Mouse (Mus musculus): ENCODE data around the gene Plxnc1. TPM values are rescaled to one million over a fixed set of nuclear protein-coding genes. Genes with fewer than 3 reads are reported as not detected.

Plxnc1 gene
- polyA plus RNA-seq, 1 experiment from 2014 or later, result 7.2 TPM

- H3K4me1 ChIP-seq, result peaks cover 26% of the 10 kb centered on the region
- no peak overlapping the region for H3K27ac ChIP-seq
- no peak for ATAC-seq
- H3K36me3 ChIP-seq (ENCODE audit: poor library complexity, severe bottlenecking), result no peaks in the 10 kb centered on the region
- H3K9me3 ChIP-seq (replicated peaks), result no peaks in the 10 kb centered on the region
- no peak overlapping the region for H3K9ac ChIP-seq
- H3K27me3 ChIP-seq, result 0 out of 2 replicates have a peak, but pooled peaks cover 6% of the 10 kb centered on the region
- no peak overlapping the region for H3K4me3 ChIP-seq
- 51% methylated on average over 9 of the region's 9 CpGs for WGBS
- H3K4me2 ChIP-seq, result no peak overlapping the region
These were observed 29.9 kb upstream of the Plxnc1 start for GRCm38 (mm10) chr10:94974345-94975098.

GRCm38 (mm10) chr10:94971625-94972161 is 27.1 kb upstream of the Plxnc1 start:
- Histone ChIP-seq H3K4me3 (no peak overlapping the region), H3K4me2 (no peak overlapping the region), H3K36me3 (ENCODE audit: poor library complexity, severe bottlenecking) (no peaks in the 10 kb centered on the region), H3K27me3 (0 out of 2 replicates have a peak, but pooled peaks cover 6% of the 10 kb centered on the region), H3K4me1 (0 out of 2 replicates have a peak, but pooled peaks cover 7% of the 10 kb centered on the region), H3K9me3 (replicated peaks) (no peaks in the 10 kb centered on the region), H3K27ac (no peak overlapping the region), H3K9ac (no peak overlapping the region)
- 78% methylated on average over 3 of the region's 3 CpGs for whole genome bisulfite sequencing
- ATAC-seq, result no peak

- WGBS, result 84% methylated on average over 6 of the region's 6 CpGs
- Histone ChIP-seq H3K27me3 (no peaks in the 10 kb centered on the region), H3K27ac (no peak overlapping the region), H3K9me3 (replicated peaks) (no peaks in the 10 kb centered on the region), H3K4me3 (no peak overlapping the region), H3K9ac (no peak overlapping the region), H3K36me3 (ENCODE audit: poor library complexity, severe bottlenecking) (no peaks in the 10 kb centered on the region), H3K4me2 (no peak overlapping the region), H3K4me1 (0 out of 2 replicates have a peak, but pooled peaks cover 7% of the 10 kb centered on the region)
- no peak for ATAC-seq
These were observed 25.6 kb upstream of the Plxnc1 start for GRCm38 (mm10) chr10:94970221-94970620.

GRCm38 (mm10) chr10:94967468-94967867 is 22.8 kb upstream of the Plxnc1 start:
- no peaks in the 10 kb centered on the region for H3K36me3 ChIP-seq (ENCODE audit: poor library complexity, severe bottlenecking)
- 92% methylated on average over 7 of the region's 7 CpGs for whole genome bisulfite sequencing

GRCm38 (mm10) chr10:94966789-94967188 is 22.2 kb upstream of the Plxnc1 start:
- Histone ChIP-seq H3K4me1 (no peaks in the 10 kb centered on the region), H3K36me3 (ENCODE audit: poor library complexity, severe bottlenecking) (no peaks in the 10 kb centered on the region), H3K27ac (no peak overlapping the region), H3K9me3 (replicated peaks) (peaks cover 6% of the 10 kb centered on the region; the same call in 1 of the 2 replicates), H3K4me3 (no peak overlapping the region), H3K4me2 (no peak overlapping the region), H3K9ac (no peak overlapping the region), H3K27me3 (no peaks in the 10 kb centered on the region)
- no peak for ATAC-seq
- 89% methylated on average over 7 of the region's 7 CpGs for WGBS

More at GRCm38 (mm10) chr10:94967468-94967867, 22.8 kb upstream of the Plxnc1 start:
- ATAC-seq, result no peak
- Histone ChIP-seq H3K9me3 (replicated peaks) (peaks cover 6% of the 10 kb centered on the region; the same call in 1 of the 2 replicates), H3K27me3 (no peaks in the 10 kb centered on the region), H3K4me2 (no peak overlapping the region), H3K4me1 (no peaks in the 10 kb centered on the region), H3K4me3 (no peak overlapping the region), H3K27ac (no peak overlapping the region), H3K9ac (no peak overlapping the region)

GRCm38 (mm10) chr10:94965093-94965492 is 20.5 kb upstream of the Plxnc1 start:
- Histone ChIP-seq H3K9ac (no peak overlapping the region), H3K36me3 (ENCODE audit: poor library complexity, severe bottlenecking) (no peaks in the 10 kb centered on the region), H3K4me2 (no peak overlapping the region), H3K27me3 (no peaks in the 10 kb centered on the region), H3K27ac (no peak overlapping the region), H3K9me3 (replicated peaks) (peaks cover 6% of the 10 kb centered on the region; the same call in 1 of the 2 replicates), H3K4me3 (no peak overlapping the region), H3K4me1 (no peaks in the 10 kb centered on the region)
- 88% methylated on average over 3 of the region's 3 CpGs for WGBS
- ATAC-seq, result no peak

GRCm38 (mm10) chr10:94962005-94962404 is 17.4 kb upstream of the Plxnc1 start:
- Histone ChIP-seq H3K36me3 (ENCODE audit: poor library complexity, severe bottlenecking) (no peaks in the 10 kb centered on the region), H3K27me3 (no peaks in the 10 kb centered on the region), H3K4me2 (no peak overlapping the region), H3K27ac (no peak overlapping the region), H3K4me3 (no peak overlapping the region), H3K4me1 (0 out of 2 replicates have a peak, but pooled peaks cover 2% of the 10 kb centered on the region), H3K9me3 (replicated peaks) (peaks cover 6% of the 10 kb centered on the region; the same call in 1 of the 2 replicates), H3K9ac (no peak overlapping the region)
- 81% methylated on average over 10 of the region's 10 CpGs for WGBS
- ATAC-seq, result no peak

- WGBS, result 81% methylated on average over 11 of the region's 11 CpGs
- ATAC-seq, result no peak
- 0 out of 2 replicates have a peak, but pooled peaks cover 2% of the 10 kb centered on the region for H3K4me1 ChIP-seq
- H3K36me3 ChIP-seq (ENCODE audit: poor library complexity, severe bottlenecking), result no peaks in the 10 kb centered on the region
- H3K9me3 ChIP-seq (replicated peaks), result peaks cover 6% of the 10 kb centered on the region; the same call in 1 of the 2 replicates
- H3K4me2 ChIP-seq, result no peak overlapping the region
- no peak overlapping the region for H3K4me3 ChIP-seq
- no peaks in the 10 kb centered on the region for H3K27me3 ChIP-seq
- H3K27ac ChIP-seq, result no peak overlapping the region
- H3K9ac ChIP-seq, result no peak overlapping the region
These were observed 16.6 kb upstream of the Plxnc1 start for GRCm38 (mm10) chr10:94961283-94961682.

GRCm38 (mm10) chr10:94958311-94958710 is 13.7 kb upstream of the Plxnc1 start:
- 0 out of 2 replicates have a peak, but pooled peaks cover 2% of the 10 kb centered on the region for H3K4me1 ChIP-seq
- H3K4me2 ChIP-seq, result no peak overlapping the region
- 9% methylated on average over 7 of the region's 7 CpGs for WGBS
- no peak overlapping the region for H3K9ac ChIP-seq
- H3K9me3 ChIP-seq (replicated peaks), result no peaks in the 10 kb centered on the region
- H3K27ac ChIP-seq, result no peak overlapping the region
- H3K36me3 ChIP-seq (ENCODE audit: poor library complexity, severe bottlenecking), result no peaks in the 10 kb centered on the region
- H3K4me3 ChIP-seq, result no peak overlapping the region
- no peaks in the 10 kb centered on the region for H3K27me3 ChIP-seq
- peak; percentile 55; the same call in 1 of the 2 replicates for ATAC-seq

- Histone ChIP-seq H3K4me2 (no peak overlapping the region), H3K36me3 (ENCODE audit: poor library complexity, severe bottlenecking) (no peaks in the 10 kb centered on the region), H3K27me3 (no peaks in the 10 kb centered on the region), H3K27ac (no peak overlapping the region), H3K9me3 (replicated peaks) (no peaks in the 10 kb centered on the region), H3K4me1 (0 out of 2 replicates have a peak, but pooled peaks cover 2% of the 10 kb centered on the region), H3K4me3 (no peak overlapping the region), H3K9ac (no peak overlapping the region)
- no peak for ATAC-seq
- 85% methylated on average over 7 of the region's 7 CpGs for WGBS
These were observed 13.1 kb upstream of the Plxnc1 start for GRCm38 (mm10) chr10:94957705-94958104.

GRCm38 (mm10) chr10:94947915-94948675 is 3.5 kb upstream of the Plxnc1 start:
- H3K4me3 ChIP-seq, result no peak overlapping the region
- no peaks in the 10 kb centered on the region for H3K36me3 ChIP-seq (ENCODE audit: poor library complexity, severe bottlenecking)
- no peak for ATAC-seq
- H3K27ac ChIP-seq, result no peak overlapping the region
- H3K9me3 ChIP-seq (replicated peaks), result no peaks in the 10 kb centered on the region
- no peaks in the 10 kb centered on the region for H3K27me3 ChIP-seq
- 89% methylated on average over 10 of the region's 10 CpGs for WGBS
- H3K9ac ChIP-seq, result no peak overlapping the region
- H3K4me2 ChIP-seq, result no peak overlapping the region
- peaks cover 23% of the 10 kb centered on the region for H3K4me1 ChIP-seq

GRCm38 (mm10) chr10:94947386-94947785 is 2.8 kb upstream of the Plxnc1 start:
- Histone ChIP-seq H3K4me1 (peaks cover 29% of the 10 kb centered on the region), H3K27ac (no peak overlapping the region), H3K36me3 (ENCODE audit: poor library complexity, severe bottlenecking) (no peaks in the 10 kb centered on the region), H3K4me3 (no peak overlapping the region), H3K9me3 (replicated peaks) (no peaks in the 10 kb centered on the region), H3K27me3 (no peaks in the 10 kb centered on the region), H3K4me2 (no peak overlapping the region), H3K9ac (no peak overlapping the region)
- WGBS, result 64% methylated on average over 7 of the region's 7 CpGs
- ATAC-seq, result no peak
